ENCODE assay signal across 16 mouse cellular contexts in genomic region chr14:102782227-102782626, GRCm38 (mm10).
"Had no signal": no experiment of that assay in that cellular context is flagged by ENCODE, and none has a peak within 500 bp of the region (broad histone marks: within the 10 kb centered on the region; RNA-seq: fewer than 3 reads in every experiment).

No protein-coding gene starts in this region.

- H3K4me1 ChIP-seq: lung, embryonic 15.5 days; midbrain, embryonic 13.5 days; midbrain, embryonic 15.5 days; neural tube, embryonic 12.5 days; stomach, embryonic 15.5 days had no signal

- H3K36me3 ChIP-seq: lung, embryonic 15.5 days; midbrain, embryonic 13.5 days; midbrain, embryonic 15.5 days; neural tube, embryonic 12.5 days; stomach, embryonic 15.5 days had no signal

- H3K4me2 ChIP-seq: lung, embryonic 15.5 days; midbrain, embryonic 11.5 days; midbrain, embryonic 13.5 days; midbrain, embryonic 15.5 days; neural tube, embryonic 12.5 days; stomach, embryonic 15.5 days had no signal

- H3K9me3 ChIP-seq: lung, embryonic 15.5 days; megakaryocyte, embryonic 14.5 days; midbrain, embryonic 13.5 days; midbrain, embryonic 15.5 days; neural tube, embryonic 12.5 days; stomach, embryonic 15.5 days had no signal

- DNase-seq: lung, adult 18-20 months; lung, postnatal 14 days; lung, postnatal 36 days; right cerebral cortex, postnatal 14 days; thymus, postnatal 14 days; thymus, postnatal 36 days had no signal

- H3K27ac ChIP-seq: lung, embryonic 15.5 days; macrophage; midbrain, embryonic 13.5 days; midbrain, embryonic 15.5 days; neural tube, embryonic 12.5 days; stomach, embryonic 15.5 days; stomach, postnatal 0 days had no signal

- H3K9ac ChIP-seq: lung, embryonic 15.5 days; midbrain, embryonic 13.5 days; midbrain, embryonic 15.5 days; neural tube, embryonic 12.5 days; stomach, embryonic 15.5 days had no signal

- ATAC-seq: lung, postnatal 0 days; midbrain, embryonic 13.5 days; midbrain, embryonic 15.5 days had no signal

- H3K27me3 ChIP-seq: lung, embryonic 15.5 days; megakaryocyte, embryonic 14.5 days; midbrain, embryonic 13.5 days; midbrain, embryonic 15.5 days; neural tube, embryonic 12.5 days; stomach, embryonic 15.5 days had no signal

- H3K4me3 ChIP-seq: lung, embryonic 15.5 days; megakaryocyte, embryonic 14.5 days; midbrain, embryonic 13.5 days; midbrain, embryonic 15.5 days; neural tube, embryonic 12.5 days; stomach, embryonic 15.5 days had no signal
